Mouse (Mus musculus): Measurements from ENCODE around the gene Slc35d1.

- TF ChIP-seq CTCF (IDR thresholded peaks at IDR 0.05; ENCODE audit: insufficient read depth, low read length) (no peak), POLR2A (IDR thresholded peaks at IDR 0.05; ENCODE audit: borderline replicate concordance, extremely low read depth, low read depth, low read length) (no peak)
Measured at GRCm38 (mm10) chr4:103178635-103179318, 36.2 kb downstream of the Slc35d1 start.
